Mouse (Mus musculus) ES-E14 (cell line): ENCODE results near the gene Tmem246. TPM values are rescaled to one million over a fixed set of nuclear protein-coding genes. Genes with fewer than 3 reads are reported as not detected.

ENCODE experiments used
- DNase-seq: peaks from one replicate; pipeline ENCODE4 v3.0.0-alpha.2; 2013; ENCODE audit warnings: low read depth, low spot score
- H3K27ac ChIP-seq: 2 replicates; pipeline ENCODE4 v1.5.1; 2012; ENCODE audit warnings: low read depth, mild to moderate bottlenecking, low read length, moderate library complexity, mixed read lengths; ENCODE audit not compliant: poor library complexity, insufficient read depth, severe bottlenecking
- H3K36me3 ChIP-seq: 2 replicates; pipeline ENCODE4 v1.6.1; 2012; ENCODE audit warnings: mild to moderate bottlenecking, low read length, moderate library complexity, mixed read lengths; ENCODE audit not compliant: control insufficient read depth, poor library complexity, insufficient read depth, severe bottlenecking
- H3K4me1 ChIP-seq, 2 experiments: fragments of 150-350 bp in 1 of 2; sonication (generic) in 1 of 2; 2 replicates each; pipeline ENCODE4 v1.6.1; 2012; ENCODE audit warnings: low read length in 2 of 2, mild to moderate bottlenecking in 1 of 2, mixed read lengths in 1 of 2; ENCODE audit not compliant: control insufficient read depth in 2 of 2, insufficient read depth in 2 of 2, poor library complexity in 1 of 2
- H3K4me3 ChIP-seq, 2 experiments: fragments of 150-350 bp in 1 of 2; sonication (generic) in 1 of 2; 2 replicates each; pipeline ENCODE4 v1.5.1; 2012; ENCODE audit warnings: low read length in 2 of 2, low read depth in 1 of 2, mild to moderate bottlenecking in 1 of 2, mixed read lengths in 1 of 2; ENCODE audit not compliant: insufficient read depth in 1 of 2, poor library complexity in 1 of 2, severe bottlenecking in 1 of 2
- H3K9ac ChIP-seq: 2 replicates; pipeline ENCODE4 v1.6.1; 2012; ENCODE audit warnings: low read depth, mild to moderate bottlenecking, low read length, mixed read lengths; ENCODE audit not compliant: poor library complexity, insufficient read depth, severe bottlenecking
- H3K9me3 ChIP-seq: fragments of 150-350 bp; sonication (generic); 2 replicates; pipeline ENCODE4 v1.6.1; 2012; ENCODE audit warnings: low read depth, mild to moderate bottlenecking, low read length; ENCODE audit not compliant: control insufficient read depth, insufficient read depth
- CHD2 ChIP-seq: IDR thresholded peaks from 2 replicates; pipeline ENCODE4 v1.6.1; 2014; ENCODE audit warnings: mild to moderate bottlenecking, low read depth, low read length, inconsistent platforms
- HCFC1 ChIP-seq: IDR thresholded peaks from 2 replicates; pipeline ENCODE4 v1.6.1; 2012; ENCODE audit warnings: low read length, inconsistent platforms, borderline replicate concordance; ENCODE audit not compliant: insufficient read depth
- MAFK ChIP-seq: IDR thresholded peaks from 2 replicates; pipeline ENCODE4 v1.6.1; 2014; ENCODE audit warnings: mild to moderate bottlenecking, low read depth, low read length, inconsistent platforms; ENCODE audit not compliant: insufficient read depth
- ZC3H11A ChIP-seq: IDR thresholded peaks from 2 replicates; pipeline ENCODE4 v1.6.1; 2012; ENCODE audit warnings: low read depth, mild to moderate bottlenecking, inconsistent platforms, low read length, borderline replicate concordance
- ZNF384 ChIP-seq: IDR thresholded peaks from 2 replicates; pipeline ENCODE4 v1.6.1; 2012; ENCODE audit warnings: low read depth, low read length, inconsistent platforms
- in situ Hi-C, 2 experiments: fragments of 600-800 bp; cut with MboI; formaldehyde crosslinking; loops; one replicate each; pipeline ENCODE4 v1.15.1; 2025; ENCODE audit warnings: low sequenced_read_pairs in 2 of 2, inconsistent platforms in 1 of 2; ENCODE audit not compliant: unreplicated experiment in 2 of 2
- total RNA-seq: library from RNA; depleted of rRNA; stranded (reverse); fragments of 300-350 nt; gene quantifications from 2 replicates; pipeline ENCODE4 v1.2.3, GENCODE M21; 2012

The Tmem246 gene
- total RNA-seq, 1 experiment: 2.3 TPM

DNA sequence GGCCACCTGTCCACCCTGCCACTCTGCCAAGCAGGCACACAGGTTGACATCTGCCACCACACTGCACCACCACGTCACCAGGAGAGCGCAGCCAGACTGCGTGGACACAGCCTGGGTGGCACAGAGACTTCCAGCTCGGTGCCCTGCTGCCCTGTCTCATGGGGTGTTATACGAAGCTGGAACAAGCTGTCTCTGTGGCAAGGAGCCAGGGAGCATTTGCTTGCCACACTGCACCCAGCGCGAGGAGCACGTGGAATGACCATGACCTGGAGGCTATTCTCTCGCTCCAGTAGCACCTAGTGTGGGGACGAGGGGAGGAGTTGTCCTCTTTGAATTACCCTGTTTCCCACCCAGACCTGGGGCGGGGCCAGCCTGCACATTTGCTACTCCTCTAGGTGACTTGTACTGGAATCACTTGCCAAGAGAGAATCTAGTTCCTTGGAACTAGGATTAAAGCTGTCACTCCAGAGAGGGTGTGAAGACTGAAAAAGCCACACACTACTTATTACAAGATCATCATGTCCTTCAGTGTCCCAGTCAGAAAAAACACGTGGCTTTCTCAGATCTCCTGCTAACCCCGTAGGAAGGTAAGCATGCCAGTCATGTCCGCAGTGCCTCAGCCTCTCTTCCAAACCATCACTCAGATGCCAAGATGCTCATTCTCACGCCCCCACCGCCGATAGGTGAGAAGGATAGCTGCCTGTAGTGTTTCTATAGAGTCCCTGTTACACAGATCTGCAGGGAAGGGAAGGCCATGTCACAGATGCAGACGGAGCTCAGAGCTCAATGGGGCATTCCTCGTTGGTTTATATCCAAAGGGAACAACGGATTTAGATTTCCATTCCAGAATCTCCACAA is 37.5 kb downstream of the Tmem246 start:
- Histone ChIP-seq H3K9ac (no peak overlapping the region), H3K36me3 (no peaks in the 10 kb centered on the region), H3K4me1 (no peaks in the 10 kb centered on the region), H3K27ac (no peak overlapping the region), H3K4me3 (no peak overlapping the region), H3K9me3 (no peaks in the 10 kb centered on the region)
- TF ChIP-seq HCFC1 (no peak), MAFK (no peak), ZC3H11A (no peak), CHD2 (no peak), ZNF384 (no peak)
- no peak for DNase-seq
- in situ Hi-C loops: loop anchor here in 1 of 2 experiments (10.0 kb wide), 1 partner anchor 65 kb away; no protein-coding TSS in a partner anchor

DNA sequence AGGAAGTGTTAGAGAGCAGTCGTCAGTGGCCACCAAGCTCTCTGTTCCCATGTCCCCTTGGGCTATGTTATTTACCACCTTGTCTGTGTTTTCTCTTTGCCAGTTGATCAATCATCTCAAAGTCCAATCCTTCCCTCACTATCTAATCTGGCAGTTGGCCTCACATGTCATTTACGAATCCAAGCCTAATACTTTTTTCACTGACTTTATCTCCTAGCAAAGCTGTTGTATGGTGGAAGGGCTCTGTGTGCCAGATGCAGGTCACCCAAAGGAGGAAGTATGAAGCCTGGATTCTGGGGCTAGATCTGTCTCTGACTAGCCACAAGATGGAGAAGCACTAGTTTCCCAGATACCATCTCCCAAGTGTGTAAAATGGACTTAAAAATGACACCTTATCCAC is 39.5 kb downstream of the Tmem246 start:
- Histone ChIP-seq H3K4me1 (no peaks in the 10 kb centered on the region), H3K9me3 (no peaks in the 10 kb centered on the region), H3K4me3 (no peak overlapping the region), H3K9ac (no peak overlapping the region), H3K27ac (no peak overlapping the region), H3K36me3 (no peaks in the 10 kb centered on the region)
- in situ Hi-C loops: no loop called here
- no peak for TF ChIP-seq ZNF384
- no peak for TF ChIP-seq CHD2
- no peak for TF ChIP-seq HCFC1
- TF ChIP-seq ZC3H11A: no peak
- no peak for TF ChIP-seq MAFK
- no peak for DNase-seq

DNA sequence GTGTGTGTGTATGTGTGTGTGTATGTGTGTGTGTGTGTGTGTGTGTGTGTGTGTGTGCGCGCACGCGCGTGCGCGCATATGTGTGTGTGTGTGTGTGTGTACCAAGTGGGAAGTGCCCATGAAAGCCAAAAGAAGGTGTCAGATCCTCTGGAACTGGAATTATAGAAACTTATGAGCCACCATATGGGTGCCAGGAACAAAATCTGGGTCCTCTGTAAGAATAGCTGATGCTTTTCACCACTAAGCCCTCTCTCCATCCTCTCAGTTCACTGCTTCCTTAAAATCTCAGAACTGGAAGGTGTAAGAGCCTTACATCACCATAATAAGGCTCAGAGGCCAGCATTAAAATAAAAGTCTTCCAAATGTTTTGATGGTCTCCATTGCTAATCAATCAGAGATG is 40.3 kb downstream of the Tmem246 start:
- no peak overlapping the region for H3K9ac ChIP-seq
- DNase-seq: no peak
- TF ChIP-seq MAFK (no peak), HCFC1 (no peak), CHD2 (no peak), ZNF384 (no peak), ZC3H11A (no peak)
- H3K27ac ChIP-seq: no peak overlapping the region
- H3K9me3 ChIP-seq: no peaks in the 10 kb centered on the region
- no peaks in the 10 kb centered on the region for H3K4me1 ChIP-seq
- no peak overlapping the region for H3K4me3 ChIP-seq
- in situ Hi-C loops: no loop called here
- no peaks in the 10 kb centered on the region for H3K36me3 ChIP-seq

DNA sequence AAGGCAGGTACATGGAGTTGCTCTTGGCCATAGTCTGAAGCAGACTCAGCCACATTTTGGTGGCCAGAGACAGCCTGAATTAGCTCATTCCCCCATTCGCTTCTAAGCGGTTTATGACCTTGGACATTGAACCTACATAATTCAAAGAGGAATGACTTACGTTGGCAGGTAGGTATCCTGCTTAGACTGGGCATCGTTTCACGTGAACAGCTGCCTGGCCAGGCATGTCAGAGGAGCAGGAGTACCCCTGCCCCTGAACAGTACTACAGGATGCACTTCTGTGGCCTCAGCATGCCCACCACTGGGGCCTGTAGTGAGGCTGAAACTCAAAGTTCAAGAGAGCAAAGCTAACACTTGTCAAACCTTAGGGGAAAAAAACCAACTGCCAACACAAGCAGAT is 44.3 kb downstream of the Tmem246 start:
- Histone ChIP-seq H3K4me1 (no peaks in the 10 kb centered on the region), H3K4me3 (no peak overlapping the region), H3K36me3 (no peaks in the 10 kb centered on the region), H3K27ac (no peak overlapping the region), H3K9me3 (no peaks in the 10 kb centered on the region), H3K9ac (no peak overlapping the region)
- TF ChIP-seq ZNF384: no peak
- TF ChIP-seq HCFC1: no peak
- TF ChIP-seq MAFK: no peak
- no peak for TF ChIP-seq ZC3H11A
- no peak for TF ChIP-seq CHD2
- in situ Hi-C loops: no loop called here
- DNase-seq: no peak

DNA sequence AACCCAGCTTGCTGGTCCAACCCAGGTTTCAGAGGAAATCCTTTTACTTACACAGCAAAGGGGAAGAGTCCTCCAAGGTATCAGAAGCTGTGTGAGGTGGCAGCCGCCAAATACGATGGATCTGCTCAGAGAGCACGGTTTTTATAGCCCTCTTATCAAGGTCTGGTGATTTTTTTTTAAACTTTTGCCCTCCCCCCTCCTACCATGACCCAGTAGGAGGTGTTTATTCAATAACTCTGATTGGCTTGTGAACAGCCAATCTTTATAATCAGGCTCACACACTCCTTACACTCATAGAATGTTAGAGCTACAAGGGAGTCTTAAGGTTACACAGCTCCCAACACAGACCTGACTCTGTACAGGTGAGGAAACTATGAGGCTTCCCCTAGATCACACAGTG is 48.3 kb downstream of the Tmem246 start, which contains the start of gene Aldob:
Aldob (minus strand) TSS at position 164 of the 400 bp plus-strand sequence.
- H3K27ac ChIP-seq: no peak within 1 kb of the TSS
- no peak for TF ChIP-seq MAFK
- TF ChIP-seq ZC3H11A: no peak
- TF ChIP-seq HCFC1: no peak
- no peak for TF ChIP-seq CHD2
- TF ChIP-seq ZNF384: no peak
- no peaks in the 10 kb centered on the region for H3K36me3 ChIP-seq
- H3K4me1 ChIP-seq: no peaks in the 10 kb centered on the region
- no peak for DNase-seq
- H3K9me3 ChIP-seq: no peaks in the 10 kb centered on the region
- in situ Hi-C loops: no loop called here
- H3K4me3 ChIP-seq: no peak within 1 kb of the TSS
- no peak within 1 kb of the TSS for H3K9ac ChIP-seq
